Mouse (Mus musculus): ENCODE data around the gene Csf2rb2. TPM values are rescaled to one million over a fixed set of nuclear protein-coding genes. Genes with fewer than 3 reads are reported as not detected.

The Csf2rb2 gene
- total RNA-seq, 1 experiment = 0.09 TPM

- Histone ChIP-seq H3K4me1 (ENCODE audit: control insufficient read depth in 2 of 2, insufficient read depth in 2 of 2, low read length in 2 of 2, poor library complexity in 1 of 2) (no peaks in the 10 kb centered on the region), H3K9me3 (ENCODE audit: control insufficient read depth, insufficient read depth, low read depth, low read length) (no peaks in the 10 kb centered on the region), H3K9ac (ENCODE audit: insufficient read depth, low read depth, low read length, poor library complexity, severe bottlenecking) (no peak overlapping the region), H3K4me3 (ENCODE audit: insufficient read depth in 1 of 2, low read depth in 1 of 2, low read length in 2 of 2, poor library complexity in 1 of 2, severe bottlenecking in 1 of 2) (no peak overlapping the region), H3K27ac (ENCODE audit: insufficient read depth, low read depth, low read length, poor library complexity, severe bottlenecking) (no peak overlapping the region), H3K36me3 (ENCODE audit: control insufficient read depth, insufficient read depth, low read length, poor library complexity, severe bottlenecking) (no peaks in the 10 kb centered on the region)
- in situ Hi-C loops (cut with MboI; ENCODE audit: low sequenced_read_pairs in 2 of 2, unreplicated experiment in 2 of 2) = no loop called here
- TF ChIP-seq HCFC1 (IDR thresholded peaks at IDR 0.05; ENCODE audit: borderline replicate concordance, insufficient read depth, low read length) (no peak), MAFK (IDR thresholded peaks at IDR 0.05; ENCODE audit: insufficient read depth, low read depth, low read length) (no peak), ZC3H11A (IDR thresholded peaks at IDR 0.05; ENCODE audit: borderline replicate concordance, low read depth, low read length) (no peak), ZNF384 (IDR thresholded peaks at IDR 0.05; ENCODE audit: low read depth, low read length) (no peak), CHD2 (IDR thresholded peaks at IDR 0.05; ENCODE audit: low read depth, low read length) (no peak)
- DNase-seq (ENCODE audit: low read depth, low spot score) = no peak
Observed at GRCm38 (mm10) chr15:78287941-78288340, 17.6 kb downstream of the Csf2rb2 start.

DNA sequence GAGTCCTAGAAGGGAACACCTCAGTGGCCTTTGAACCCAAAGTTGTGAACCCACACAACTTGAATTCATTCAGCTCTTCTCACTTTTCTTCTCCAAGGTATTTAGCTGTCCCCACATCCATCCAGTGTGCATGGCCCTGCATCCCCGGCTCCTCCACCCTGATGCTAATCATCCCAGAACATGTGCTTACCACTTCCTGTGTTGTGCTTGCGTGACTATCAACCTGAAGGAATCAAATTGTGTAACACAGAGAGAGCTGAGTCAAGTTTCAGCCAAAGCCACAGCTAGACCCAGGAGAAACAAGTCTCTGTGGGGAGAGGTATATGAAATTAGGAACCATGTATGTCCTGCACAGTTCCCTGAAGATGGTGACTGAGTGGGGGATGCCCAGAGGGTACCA, 27.2 kb downstream of the Csf2rb2 start:
- Histone ChIP-seq H3K4me3 (ENCODE audit: insufficient read depth in 1 of 2, low read depth in 1 of 2, low read length in 2 of 2, poor library complexity in 1 of 2, severe bottlenecking in 1 of 2) (no peak overlapping the region), H3K9ac (ENCODE audit: insufficient read depth, low read depth, low read length, poor library complexity, severe bottlenecking) (no peak overlapping the region), H3K27ac (ENCODE audit: insufficient read depth, low read depth, low read length, poor library complexity, severe bottlenecking) (no peak overlapping the region), H3K4me1 (ENCODE audit: control insufficient read depth in 2 of 2, insufficient read depth in 2 of 2, low read length in 2 of 2, poor library complexity in 1 of 2) (no peaks in the 10 kb centered on the region), H3K9me3 (ENCODE audit: control insufficient read depth, insufficient read depth, low read depth, low read length) (no peaks in the 10 kb centered on the region), H3K36me3 (ENCODE audit: control insufficient read depth, insufficient read depth, low read length, poor library complexity, severe bottlenecking) (no peaks in the 10 kb centered on the region)
- no peak for TF ChIP-seq ZNF384 (IDR thresholded peaks at IDR 0.05; ENCODE audit: low read depth, low read length)
- no peak for TF ChIP-seq HCFC1 (IDR thresholded peaks at IDR 0.05; ENCODE audit: borderline replicate concordance, insufficient read depth, low read length)
- no peak for TF ChIP-seq MAFK (IDR thresholded peaks at IDR 0.05; ENCODE audit: insufficient read depth, low read depth, low read length)
- no peak for TF ChIP-seq CHD2 (IDR thresholded peaks at IDR 0.05; ENCODE audit: low read depth, low read length)
- TF ChIP-seq ZC3H11A (IDR thresholded peaks at IDR 0.05; ENCODE audit: borderline replicate concordance, low read depth, low read length) = no peak
- no peak for DNase-seq (ENCODE audit: low read depth, low spot score)
- in situ Hi-C loops (cut with MboI; ENCODE audit: low sequenced_read_pairs in 2 of 2, unreplicated experiment in 2 of 2) = no loop called here

- TF ChIP-seq MAFK (IDR thresholded peaks at IDR 0.05; ENCODE audit: insufficient read depth, low read depth, low read length) (no peak), CHD2 (IDR thresholded peaks at IDR 0.05; ENCODE audit: low read depth, low read length) (no peak), ZNF384 (IDR thresholded peaks at IDR 0.05; ENCODE audit: low read depth, low read length) (no peak), HCFC1 (IDR thresholded peaks at IDR 0.05; ENCODE audit: borderline replicate concordance, insufficient read depth, low read length) (no peak), ZC3H11A (IDR thresholded peaks at IDR 0.05; ENCODE audit: borderline replicate concordance, low read depth, low read length) (no peak)
- no peak for DNase-seq (ENCODE audit: low read depth, low spot score)
- H3K4me3 ChIP-seq (ENCODE audit: insufficient read depth in 1 of 2, low read depth in 1 of 2, low read length in 2 of 2, poor library complexity in 1 of 2, severe bottlenecking in 1 of 2) = no peak overlapping the region
- H3K9me3 ChIP-seq (ENCODE audit: control insufficient read depth, insufficient read depth, low read depth, low read length) = no peaks in the 10 kb centered on the region
- H3K27ac ChIP-seq (ENCODE audit: insufficient read depth, low read depth, low read length, poor library complexity, severe bottlenecking) = no peak overlapping the region
- in situ Hi-C loops (cut with MboI; ENCODE audit: low sequenced_read_pairs in 2 of 2, unreplicated experiment in 2 of 2) = no loop called here
- no peaks in the 10 kb centered on the region for H3K36me3 ChIP-seq (ENCODE audit: control insufficient read depth, insufficient read depth, low read length, poor library complexity, severe bottlenecking)
- H3K4me1 ChIP-seq (ENCODE audit: control insufficient read depth in 2 of 2, insufficient read depth in 2 of 2, low read length in 2 of 2, poor library complexity in 1 of 2) = no peaks in the 10 kb centered on the region
- no peak overlapping the region for H3K9ac ChIP-seq (ENCODE audit: insufficient read depth, low read depth, low read length, poor library complexity, severe bottlenecking)
Observed at GRCm38 (mm10) chr15:78271208-78271607, 34.3 kb downstream of the Csf2rb2 start.

DNA sequence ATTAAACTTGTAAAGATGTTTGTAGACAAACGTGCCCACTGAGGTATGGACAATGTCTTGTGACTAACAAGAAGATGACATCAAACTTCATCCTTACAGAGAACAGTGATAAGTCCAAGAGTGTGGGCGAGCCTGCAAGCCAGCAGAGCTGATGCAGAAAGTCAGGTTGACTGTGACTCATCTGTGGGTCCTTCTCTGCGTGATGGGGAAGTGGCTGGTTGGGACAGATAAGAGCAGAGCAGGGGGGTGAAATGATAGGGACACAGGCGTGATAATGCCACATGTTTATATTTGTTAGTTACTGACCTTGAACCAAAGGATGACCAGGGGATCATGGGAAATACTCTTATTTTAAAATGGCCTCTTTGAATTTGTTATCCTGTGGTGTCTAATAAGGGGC, 37.7 kb downstream of the Csf2rb2 start:
- Histone ChIP-seq H3K9me3 (ENCODE audit: control insufficient read depth, insufficient read depth, low read depth, low read length) (no peaks in the 10 kb centered on the region), H3K9ac (ENCODE audit: insufficient read depth, low read depth, low read length, poor library complexity, severe bottlenecking) (no peak overlapping the region), H3K36me3 (ENCODE audit: control insufficient read depth, insufficient read depth, low read length, poor library complexity, severe bottlenecking) (no peaks in the 10 kb centered on the region), H3K4me3 (ENCODE audit: insufficient read depth in 1 of 2, low read depth in 1 of 2, low read length in 2 of 2, poor library complexity in 1 of 2, severe bottlenecking in 1 of 2) (no peak overlapping the region), H3K27ac (ENCODE audit: insufficient read depth, low read depth, low read length, poor library complexity, severe bottlenecking) (no peak overlapping the region), H3K4me1 (ENCODE audit: control insufficient read depth in 2 of 2, insufficient read depth in 2 of 2, low read length in 2 of 2, poor library complexity in 1 of 2) (0 out of 4 replicates have a peak, but pooled peaks cover 0 to 2% of the 10 kb centered on the region in 2 experiments)
- TF ChIP-seq ZC3H11A (IDR thresholded peaks at IDR 0.05; ENCODE audit: borderline replicate concordance, low read depth, low read length) = no peak
- TF ChIP-seq MAFK (IDR thresholded peaks at IDR 0.05; ENCODE audit: insufficient read depth, low read depth, low read length) = no peak
- in situ Hi-C loops (cut with MboI; ENCODE audit: low sequenced_read_pairs in 2 of 2, unreplicated experiment in 2 of 2) = no loop called here
- no peak for DNase-seq (ENCODE audit: low read depth, low spot score)

DNA sequence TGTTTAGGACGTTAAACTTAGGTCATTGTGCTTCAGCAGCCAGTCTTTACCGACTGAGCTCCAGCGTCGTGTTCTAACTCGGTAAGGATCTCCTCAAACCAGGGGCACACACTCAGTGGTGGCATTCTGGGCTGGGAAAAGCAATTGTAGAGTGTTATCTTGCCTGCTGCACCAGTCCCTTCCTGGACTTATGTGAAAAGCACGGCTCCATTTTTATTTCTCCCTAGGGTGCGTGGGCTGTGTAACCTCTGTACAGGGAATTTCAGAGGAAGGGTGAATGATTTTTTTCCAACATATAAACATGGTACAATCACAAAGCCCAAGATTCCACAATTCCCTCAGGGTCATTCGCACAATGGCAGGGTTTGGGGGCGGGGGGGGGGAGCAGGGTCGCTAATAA, 38.1 kb downstream of the Csf2rb2 start:
- in situ Hi-C loops (cut with MboI; ENCODE audit: low sequenced_read_pairs in 2 of 2, unreplicated experiment in 2 of 2) = no loop called here
- no peak overlapping the region for H3K27ac ChIP-seq (ENCODE audit: insufficient read depth, low read depth, low read length, poor library complexity, severe bottlenecking)
- TF ChIP-seq MAFK (IDR thresholded peaks at IDR 0.05; ENCODE audit: insufficient read depth, low read depth, low read length) (no peak), CHD2 (IDR thresholded peaks at IDR 0.05; ENCODE audit: low read depth, low read length) (no peak), HCFC1 (IDR thresholded peaks at IDR 0.05; ENCODE audit: borderline replicate concordance, insufficient read depth, low read length) (no peak), ZNF384 (IDR thresholded peaks at IDR 0.05; ENCODE audit: low read depth, low read length) (no peak), ZC3H11A (IDR thresholded peaks at IDR 0.05; ENCODE audit: borderline replicate concordance, low read depth, low read length) (no peak)
- no peaks in the 10 kb centered on the region for H3K36me3 ChIP-seq (ENCODE audit: control insufficient read depth, insufficient read depth, low read length, poor library complexity, severe bottlenecking)
- 0 out of 4 replicates have a peak, but pooled peaks cover 0 to 2% of the 10 kb centered on the region in 2 experiments for H3K4me1 ChIP-seq (ENCODE audit: control insufficient read depth in 2 of 2, insufficient read depth in 2 of 2, low read length in 2 of 2, poor library complexity in 1 of 2)
- no peak overlapping the region for H3K4me3 ChIP-seq (ENCODE audit: insufficient read depth in 1 of 2, low read depth in 1 of 2, low read length in 2 of 2, poor library complexity in 1 of 2, severe bottlenecking in 1 of 2)
- H3K9me3 ChIP-seq (ENCODE audit: control insufficient read depth, insufficient read depth, low read depth, low read length) = no peaks in the 10 kb centered on the region
- DNase-seq (ENCODE audit: low read depth, low spot score) = no peak
- H3K9ac ChIP-seq (ENCODE audit: insufficient read depth, low read depth, low read length, poor library complexity, severe bottlenecking) = no peak overlapping the region
